Mouse (Mus musculus) heart, postnatal 0 days (tissue): ENCODE results near the gene Vars. TPM values are rescaled to one million over a fixed set of nuclear protein-coding genes. Genes with fewer than 3 reads are reported as not detected.
A peak's percentile ranks its signal among the peaks of the same experiment; 100 is the strongest.
"Not testable (repeated sequence)": the region's sequence is repeated elsewhere in the genome, so short reads cannot be mapped to it uniquely, and the experiment has no call there.

Experiments
- ATAC-seq: fragments of 200-750 bp; cut with Nextera tagmentation; 2 replicates; pipeline ENCODE4 v1.8.0; 2017; ENCODE audit warnings: low read depth, moderate number of reproducible peaks, moderate library complexity; ENCODE audit not compliant: insufficient read depth
- DNase-seq: peaks from one replicate; pipeline ENCODE4 v3.0.0-alpha.2; 2016; ENCODE audit warnings: low spot score
- H3K27ac ChIP-seq: fragments of 300-500 bp; sonication (generic); 2 replicates; pipeline ENCODE4 v1.5.1; 2014; ENCODE audit warnings: low read depth, mild to moderate bottlenecking
- H3K27me3 ChIP-seq: fragments of 300-500 bp; sonication (generic); 2 replicates; pipeline ENCODE4 v1.6.1; 2014; ENCODE audit warnings: low read length, mixed read lengths; ENCODE audit not compliant: control insufficient read depth, insufficient read depth
- H3K36me3 ChIP-seq: fragments of 300-500 bp; sonication (generic); replicated peaks from 2 replicates; pipeline ENCODE4 v1.6.1; 2014; ENCODE audit warnings: low read length, mixed read lengths; ENCODE audit not compliant: control insufficient read depth, insufficient read depth
- H3K4me1 ChIP-seq: fragments of 300-500 bp; sonication (generic); 2 replicates; pipeline ENCODE4 v1.6.1; 2014; ENCODE audit warnings: antibody characterized with exemption; ENCODE audit not compliant: control insufficient read depth, insufficient read depth
- H3K4me2 ChIP-seq: fragments of 300-500 bp; sonication (generic); 2 replicates; pipeline ENCODE4 v1.6.1; 2014; ENCODE audit warnings: low read depth, mild to moderate bottlenecking, low read length, moderate library complexity
- H3K4me3 ChIP-seq: fragments of 300-500 bp; sonication (generic); 2 replicates; pipeline ENCODE4 v1.5.1; 2014; ENCODE audit warnings: low read depth, low read length
- H3K9ac ChIP-seq: fragments of 300-500 bp; sonication (generic); replicated peaks from 2 replicates; pipeline ENCODE4 v1.6.1; 2014; ENCODE audit warnings: low read depth, low read length, mixed read lengths
- H3K9me3 ChIP-seq: fragments of 300-500 bp; sonication (generic); replicated peaks from 2 replicates; pipeline ENCODE4 v1.6.1; 2016; ENCODE audit warnings: low read length; ENCODE audit not compliant: control insufficient read depth
- CTCF ChIP-seq: IDR thresholded peaks from 2 replicates; pipeline ENCODE4 v1.5.1; 2016; ENCODE audit warnings: antibody characterized with exemption, control low read depth, low read depth
- EP300 ChIP-seq: IDR thresholded peaks from 2 replicates; pipeline ENCODE4 v1.6.1; 2016; ENCODE audit warnings: antibody characterized with exemption, low read depth
- WGBS: fragments of 180-500 bp; shearing (Covaris S2); extraction: QIAGEN DNeasy Blood & Tissue Kit; methylation state at CpG from one replicate; pipeline ENCODE4 v1.1.7; 2014; 5-methylcytosine and 5-hydroxymethylcytosine counted together
- polyA plus RNA-seq: library from polyadenylated mRNA; unstranded; fragments of >200 nt; fragmentation: Nextera tagmentation; extraction: Ambion mirVana; gene quantifications from 2 replicates; pipeline ENCODE4 v1.2.1, GENCODE M21; 2015
- total RNA-seq: library from RNA; depleted of rRNA; stranded (reverse); fragments of >200 nt; gene quantifications from 2 replicates; pipeline ENCODE4 v1.2.3, GENCODE M21; 2014; ENCODE audit warnings: low replicate concordance

Vars gene
- total and polyA plus RNA-seq, 2 experiments from 2014 or later: 21.7 to 61.5 TPM

DNA sequence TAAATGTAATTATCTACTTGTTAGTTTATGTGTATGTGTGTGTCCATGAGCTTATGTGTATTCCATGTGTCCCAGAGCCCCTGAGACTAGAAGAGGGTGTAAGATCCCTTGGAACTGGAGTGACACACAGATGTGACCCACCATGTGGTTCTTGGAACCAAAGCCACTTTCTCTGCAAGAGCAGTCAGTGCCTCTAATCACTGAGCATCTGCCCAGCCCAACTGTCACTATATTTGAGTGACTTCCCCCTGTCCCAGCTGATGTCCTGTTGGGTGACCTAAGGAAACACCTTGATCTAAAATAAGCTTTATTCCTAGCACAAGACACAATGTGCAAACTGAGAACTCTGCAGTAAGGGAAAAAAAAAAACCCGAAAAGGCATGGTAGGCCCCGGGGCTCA lies 27.5 kb downstream of the Vars start:
- DNase-seq (no peak), ATAC-seq (no peak)
- Histone ChIP-seq H3K4me1 (no peaks in the 10 kb centered on the region), H3K9ac (no peak overlapping the region), H3K27ac (no peak overlapping the region), H3K9me3 (no peaks in the 10 kb centered on the region), H3K4me2 (no peak overlapping the region), H3K36me3 (no peaks in the 10 kb centered on the region), H3K27me3 (0 out of 2 replicates have a peak, but pooled peaks cover 3% of the 10 kb centered on the region), H3K4me3 (no peak overlapping the region)
- no peak for TF ChIP-seq CTCF
- no peak for TF ChIP-seq EP300
- WGBS: 62% methylated on average over 2 of the region's 2 CpGs

DNA sequence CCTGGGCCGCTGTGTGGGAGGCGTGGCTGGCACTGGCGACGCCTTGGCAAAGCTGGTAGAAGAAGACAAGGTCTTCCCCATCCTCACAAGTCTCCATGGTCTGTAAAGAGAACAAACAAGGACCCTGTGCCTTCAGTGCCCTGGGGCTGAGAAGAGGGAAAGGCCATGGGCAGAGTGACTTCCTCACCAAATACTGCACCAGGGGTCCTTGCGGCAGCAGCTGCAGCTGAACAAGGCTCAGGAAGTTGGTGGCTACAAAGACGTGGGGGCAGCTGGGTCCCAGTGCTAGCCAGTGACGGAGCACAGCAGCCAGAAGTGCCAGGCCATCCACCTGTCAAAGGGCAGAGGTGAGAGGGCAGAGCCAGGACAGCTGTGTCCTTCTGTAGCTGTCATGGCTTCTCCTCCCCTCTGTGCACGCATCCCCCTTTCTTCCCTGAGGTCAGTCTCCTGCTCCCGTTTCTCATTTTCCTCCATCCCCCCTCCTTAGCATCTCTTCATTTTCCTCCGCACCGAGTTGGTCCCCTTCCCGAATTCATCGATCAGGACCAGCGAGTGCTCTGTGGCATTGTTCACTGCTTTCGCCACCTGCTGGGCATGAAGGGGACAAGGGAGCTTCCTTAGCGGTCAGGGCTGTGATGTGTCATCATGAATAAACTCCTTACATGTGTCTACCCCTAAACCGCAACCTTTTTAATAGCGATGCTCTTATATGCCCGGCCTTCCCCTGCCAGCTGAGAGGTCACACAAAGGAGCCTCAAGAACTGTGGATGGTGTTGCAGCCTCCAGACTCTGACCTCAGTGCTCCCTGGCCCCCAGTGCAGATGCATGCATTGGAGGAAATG lies 29.1 kb downstream of the Vars start:
- H3K4me3 ChIP-seq: no peak overlapping the region
- H3K4me1 ChIP-seq: no peaks in the 10 kb centered on the region
- H3K36me3 ChIP-seq: no peaks in the 10 kb centered on the region
- DNase-seq (no peak), ATAC-seq (no peak)
- H3K9ac ChIP-seq: no peak overlapping the region
- 44% methylated on average over 19 of the region's 19 CpGs for WGBS
- no peaks in the 10 kb centered on the region for H3K9me3 ChIP-seq
- H3K27me3 ChIP-seq: 0 out of 2 replicates have a peak, but pooled peaks cover 3% of the 10 kb centered on the region
- H3K4me2 ChIP-seq: peak overlapping the region; percentile 14; the same call in 1 of the 2 replicates
- TF ChIP-seq EP300: no peak
- peak; percentile 56 for TF ChIP-seq CTCF
- no peak overlapping the region for H3K27ac ChIP-seq

DNA sequence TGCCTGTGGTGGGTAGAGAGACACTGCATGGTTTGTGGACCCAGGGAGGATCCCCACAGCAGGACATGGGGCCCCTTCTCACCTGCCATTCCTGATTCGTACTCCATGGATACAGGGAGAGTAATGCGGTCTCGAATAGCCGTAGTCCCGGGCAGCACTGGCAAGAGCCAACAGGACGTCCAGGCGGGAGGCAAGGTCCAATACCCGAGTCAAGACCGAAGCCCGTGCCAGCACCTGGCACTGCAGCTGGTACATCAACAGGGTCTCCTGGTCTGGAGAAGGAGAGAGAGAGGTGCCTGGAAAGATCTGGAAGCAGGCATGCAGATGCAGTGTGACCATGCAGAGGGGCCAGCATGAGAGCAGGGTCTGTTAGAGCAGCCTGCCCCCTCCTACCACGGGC lies 30.5 kb downstream of the Vars start:
- DNase-seq (no peak), ATAC-seq (no peak)
- Histone ChIP-seq H3K36me3 (no peaks in the 10 kb centered on the region), H3K4me2 (no peak overlapping the region), H3K27ac (no peak overlapping the region), H3K9ac (no peak overlapping the region), H3K4me3 (no peak overlapping the region), H3K27me3 (no peaks in the 10 kb centered on the region), H3K4me1 (no peaks in the 10 kb centered on the region), H3K9me3 (no peaks in the 10 kb centered on the region)
- 90% methylated on average over 11 of the region's 11 CpGs for WGBS
- no peak for TF ChIP-seq CTCF
- TF ChIP-seq EP300: no peak

DNA sequence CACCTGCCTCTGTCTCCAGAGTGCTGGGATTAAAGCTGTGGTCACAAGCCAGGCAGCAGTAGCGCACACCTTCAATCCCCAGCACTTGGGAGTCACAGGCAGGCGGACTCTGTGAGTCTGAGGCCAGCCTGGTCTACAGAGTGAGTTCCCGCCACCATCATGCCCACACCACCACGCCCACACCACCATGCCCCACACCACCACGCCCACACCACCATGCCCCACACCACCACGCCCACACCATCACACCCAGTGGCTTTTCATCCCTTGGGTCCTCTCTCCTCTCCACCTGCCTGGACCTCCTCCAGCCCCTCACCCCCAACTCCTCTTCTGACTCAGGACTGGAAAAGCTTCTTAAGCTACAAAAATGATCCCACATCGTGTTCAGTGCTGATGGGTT lies 31.1 kb downstream of the Vars start:
- H3K27ac ChIP-seq: no peak overlapping the region
- H3K4me1 ChIP-seq: no peaks in the 10 kb centered on the region
- ATAC-seq (no peak), DNase-seq (no peak)
- no peak overlapping the region for H3K4me3 ChIP-seq
- H3K9ac ChIP-seq: no peak overlapping the region
- no peaks in the 10 kb centered on the region for H3K36me3 ChIP-seq
- H3K9me3 ChIP-seq: no peaks in the 10 kb centered on the region
- no peak overlapping the region for H3K4me2 ChIP-seq
- no peaks in the 10 kb centered on the region for H3K27me3 ChIP-seq
- TF ChIP-seq EP300: no peak
- 77% methylated on average over 7 of the region's 7 CpGs for WGBS

DNA sequence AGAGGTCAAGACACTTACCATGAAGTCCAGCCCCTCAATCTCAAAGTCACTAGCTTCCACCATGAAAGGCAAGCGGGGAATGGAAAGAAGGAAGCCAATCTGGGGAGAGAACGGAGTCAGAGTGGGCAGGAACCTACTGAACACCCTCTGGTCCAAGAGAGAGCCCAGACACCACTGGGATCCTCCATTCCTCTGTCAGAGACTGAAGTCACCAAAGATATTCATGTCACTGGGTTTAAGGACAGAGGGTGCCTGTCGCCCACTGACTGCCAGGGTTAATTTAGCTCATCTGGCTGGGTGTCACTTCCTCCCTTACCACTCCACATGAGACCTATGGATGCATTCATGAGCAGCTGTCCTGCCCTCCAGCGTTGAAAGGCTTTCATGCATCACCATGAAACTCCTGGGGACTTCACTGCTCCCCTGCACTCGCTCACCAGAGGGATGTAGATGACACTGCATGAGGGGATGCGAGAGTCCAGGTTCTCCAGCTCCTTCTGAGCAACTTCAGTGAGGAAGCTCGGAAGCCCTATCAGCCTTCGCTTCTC lies 31.6 kb downstream of the Vars start:
- no peak overlapping the region for H3K9ac ChIP-seq
- ATAC-seq (no peak), DNase-seq (no peak)
- H3K27me3 ChIP-seq: no peaks in the 10 kb centered on the region
- no peak overlapping the region for H3K4me3 ChIP-seq
- 60% methylated on average over 8 of the region's 8 CpGs for WGBS
- H3K9me3 ChIP-seq: no peaks in the 10 kb centered on the region
- H3K27ac ChIP-seq: no peak overlapping the region
- H3K4me1 ChIP-seq: no peaks in the 10 kb centered on the region
- TF ChIP-seq CTCF (0 out of 2 replicates have a peak, but pooled peaks have one; percentile 3), EP300 (no peak)
- no peak overlapping the region for H3K4me2 ChIP-seq
- no peaks in the 10 kb centered on the region for H3K36me3 ChIP-seq

DNA sequence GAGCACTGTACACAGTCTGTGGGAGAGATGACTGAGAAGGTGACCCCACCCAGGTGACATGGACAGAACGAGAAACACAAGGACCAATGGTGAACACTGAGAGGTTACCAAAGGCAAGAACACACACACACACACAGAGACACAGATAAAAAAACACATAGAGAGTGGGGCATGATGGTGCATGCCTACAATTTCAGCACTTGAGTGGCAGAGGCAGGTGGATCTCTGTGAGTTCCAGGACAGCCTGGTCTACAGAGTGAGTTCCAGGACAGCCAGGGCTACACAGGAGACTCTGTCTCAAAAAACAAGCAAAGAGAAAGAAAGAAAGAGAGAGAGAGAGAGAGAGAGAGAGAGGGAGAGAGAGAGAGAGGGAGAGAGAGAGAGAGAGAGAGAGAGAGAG lies 32.9 kb downstream of the Vars start:
- not testable (repeated sequence) for DNase-seq, H3K9me3 ChIP-seq, H3K36me3 ChIP-seq, H3K9ac ChIP-seq, H3K4me1 ChIP-seq, H3K27ac ChIP-seq, H3K27me3 ChIP-seq, H3K4me3 ChIP-seq, H3K4me2 ChIP-seq, ATAC-seq
- WGBS: 67% methylated on average over 1 of the region's 1 CpGs
